In genomic region chr19:47864051-47864450, GRCm38 (mm10) we compare ENCODE assay signal across 22 mouse cellular contexts. TPM values are rescaled to one million over a fixed set of nuclear protein-coding genes. Genes with fewer than 3 reads are reported as not detected.
"Had no signal": no experiment of that assay in that cellular context is flagged by ENCODE, and none has a peak within 500 bp of the region (broad histone marks: within the 10 kb centered on the region; RNA-seq: fewer than 3 reads in every experiment).

No protein-coding gene starts in this region.

- H3K9me3 ChIP-seq: limb, embryonic 10.5 days; limb, embryonic 13.5 days; neural tube, embryonic 12.5 days; stomach, embryonic 15.5 days had no signal

- H3K9ac ChIP-seq: limb, embryonic 13.5 days; liver, embryonic 14.5 days; liver, postnatal 0 days; lung, embryonic 14.5 days; neural tube, embryonic 12.5 days; stomach, embryonic 15.5 days had no signal

- H3K27ac ChIP-seq: kidney, postnatal 0 days; layer of hippocampus, adult 2 months; limb, embryonic 13.5 days; liver, embryonic 14.5 days; macrophage; neural tube, embryonic 12.5 days; stomach, embryonic 15.5 days had no signal

- DNase-seq: kidney, adult 2 months; kidney, postnatal 25 days; layer of hippocampus, adult 9-11 months; liver; liver, postnatal 0 days; lung, embryonic 14.5 days; midbrain, embryonic 14.5 days; retina, postnatal 1 day; right cerebral cortex, postnatal 25 days; spleen, adult 18-20 months; thymus, postnatal 25 days had no signal

- H3K27me3 ChIP-seq: limb, embryonic 13.5 days; neural tube, embryonic 12.5 days; stomach, embryonic 15.5 days had no signal

- H3K4me3 ChIP-seq: layer of hippocampus, adult 2 months; stomach, embryonic 15.5 days had no signal

- ATAC-seq: liver, postnatal 0 days; lung, postnatal 0 days had no signal

RNA-seq across cellular contexts. Expression of gene Gsto2, which starts 1.3 kb away (rescaled TPM):
- total RNA-seq: megakaryocyte, adult 5-6 weeks had no signal

RNA-seq across cellular contexts. Expression of gene Cfap43, which starts 55.0 kb away (rescaled TPM):
- polyA plus RNA-seq: kidney, adult 2 months; large intestine, adult 2 months had no signal
